Mouse (Mus musculus) intestine, embryonic 14.5 days (tissue): ENCODE results near the gene Tada3. TPM values are rescaled to one million over a fixed set of nuclear protein-coding genes. Genes with fewer than 3 reads are reported as not detected.
A peak's percentile ranks its signal among the peaks of the same experiment; 100 is the strongest.
"Not testable (repeated sequence)": the region's sequence is repeated elsewhere in the genome, so short reads cannot be mapped to it uniquely, and the experiment has no call there.

Source experiments
- ATAC-seq: fragments of 200-750 bp; cut with Nextera tagmentation; replicated peaks from 2 replicates; pipeline ENCODE4 v1.8.0; 2017; ENCODE audit warnings: low read depth, moderate number of reproducible peaks, moderate TSS enrichment, moderate library complexity; ENCODE audit not compliant: low FRiP score, low TSS enrichment
- DNase-seq: peaks from one replicate; pipeline ENCODE4 v3.0.0-alpha.2; 2018; ENCODE audit warnings: low spot score
- H3K27ac ChIP-seq: fragments of 300-500 bp; sonication (generic); 2 replicates; pipeline ENCODE4 v1.5.1; 2014; ENCODE audit warnings: low read depth, mild to moderate bottlenecking, control low read depth
- H3K27me3 ChIP-seq: fragments of 300-500 bp; sonication (generic); replicated peaks from 2 replicates; pipeline ENCODE4 v1.6.1; 2014; ENCODE audit warnings: low read length, control low read depth; ENCODE audit not compliant: control insufficient read depth, insufficient read depth
- H3K36me3 ChIP-seq: fragments of 300-500 bp; sonication (generic); 2 replicates; pipeline ENCODE4 v1.6.1; 2014; ENCODE audit warnings: low read length, control low read depth; ENCODE audit not compliant: control insufficient read depth, insufficient read depth
- H3K4me1 ChIP-seq: fragments of 300-500 bp; sonication (generic); replicated peaks from 2 replicates; pipeline ENCODE4 v1.6.1; 2014; ENCODE audit warnings: low read length, control low read depth, mixed read lengths; ENCODE audit not compliant: control insufficient read depth, insufficient read depth
- H3K4me2 ChIP-seq: fragments of 300-500 bp; sonication (generic); 2 replicates; pipeline ENCODE4 v1.6.1; 2014; ENCODE audit warnings: low read length
- H3K4me3 ChIP-seq: fragments of 300-500 bp; sonication (generic); 2 replicates; pipeline ENCODE4 v1.5.1; 2014; ENCODE audit warnings: low read depth, low read length, control low read depth, mixed read lengths
- H3K9ac ChIP-seq: fragments of 300-500 bp; sonication (generic); 2 replicates; pipeline ENCODE4 v1.6.1; 2014; ENCODE audit warnings: mild to moderate bottlenecking, low read length
- H3K9me3 ChIP-seq: fragments of 300-500 bp; sonication (generic); 2 replicates; pipeline ENCODE4 v1.6.1; 2016; ENCODE audit warnings: low read length, control low read depth; ENCODE audit not compliant: control insufficient read depth
- whole genome bisulfite sequencing: fragments of 180-500 bp; shearing (Covaris S2); extraction: QIAGEN DNeasy Blood & Tissue Kit; methylation state at CpG from one replicate; pipeline ENCODE4 v1.1.7; 2014; 5-methylcytosine and 5-hydroxymethylcytosine counted together
- polyA plus RNA-seq: library from polyadenylated mRNA; unstranded; fragments of >200 nt; fragmentation: Nextera tagmentation; extraction: Ambion mirVana; gene quantifications from 2 replicates; pipeline ENCODE4 v1.2.1, GENCODE M21; 2014

Tada3 gene
- polyA plus RNA-seq, 1 experiment from 2014 or later: 50.5 TPM

DNA sequence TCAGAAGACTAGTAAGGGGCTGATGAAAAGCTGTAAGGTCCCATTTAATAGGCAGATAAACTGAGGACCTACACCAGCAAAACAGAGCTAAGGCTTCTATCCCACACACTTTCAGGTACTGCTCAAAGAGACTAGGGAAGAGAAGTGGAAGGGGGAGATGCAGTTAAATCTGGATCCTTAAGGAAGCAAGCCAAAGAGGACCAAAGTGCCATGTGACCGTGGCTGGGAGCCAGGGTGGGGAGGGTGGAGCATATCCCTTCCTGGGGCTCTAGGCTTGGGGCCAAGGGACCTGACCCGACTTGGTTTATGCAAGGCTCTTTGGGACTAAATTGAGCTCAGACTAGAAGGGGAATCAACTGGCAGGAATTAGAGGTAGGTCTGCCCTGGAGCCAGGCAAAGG, 33.4 kb downstream of the Tada3 start:
- H3K27ac ChIP-seq: no peak overlapping the region
- H3K4me2 ChIP-seq: peak overlapping the region; percentile 71; the same call in 1 of the 2 replicates
- no peaks in the 10 kb centered on the region for H3K9me3 ChIP-seq
- no peaks in the 10 kb centered on the region for H3K27me3 ChIP-seq
- peaks cover 15% of the 10 kb centered on the region; the same call in 1 of the 2 replicates for H3K4me1 ChIP-seq
- DNase-seq (no peak), ATAC-seq (no peak)
- WGBS: 38% methylated on average over 2 of the region's 2 CpGs
- no peak overlapping the region for H3K9ac ChIP-seq
- peaks cover 11% of the 10 kb centered on the region for H3K36me3 ChIP-seq
- peak overlapping the region; percentile 61; the same call in 1 of the 2 replicates for H3K4me3 ChIP-seq

GRCm38 (mm10) chr6:113343177-113344092, 34.2 kb downstream of the Tada3 start, which contains the start of gene Camk1:
Gene Camk1, minus strand, starts transcription at chr6:113343984.
- peak within 1 kb of the TSS; percentile 61 for H3K4me3 ChIP-seq
- peak within 1 kb of the TSS; percentile 73 for H3K9ac ChIP-seq
- H3K36me3 ChIP-seq: peaks cover 20% of the 10 kb centered on the region
- no peaks in the 10 kb centered on the region for H3K9me3 ChIP-seq
- H3K4me2 ChIP-seq: peak within 1 kb of the TSS; percentile 71
- H3K4me1 ChIP-seq: peaks cover 15% of the 10 kb centered on the region; the same call in 1 of the 2 replicates
- no peaks in the 10 kb centered on the region for H3K27me3 ChIP-seq
- DNase-seq (peak; percentile 84), ATAC-seq (peak; percentile 78)
- WGBS: 11% methylated on average over 32 of the region's 32 CpGs
- H3K27ac ChIP-seq: peak within 1 kb of the TSS; percentile 39; the same call in 1 of the 2 replicates

- no peak for DNase-seq
- no peak for ATAC-seq
- no peaks in the 10 kb centered on the region for H3K9me3 ChIP-seq
- no peak overlapping the region for H3K9ac ChIP-seq
- peaks cover 15% of the 10 kb centered on the region; the same call in 1 of the 2 replicates for H3K4me1 ChIP-seq
- peaks cover 31% of the 10 kb centered on the region for H3K36me3 ChIP-seq
- H3K27me3 ChIP-seq: no peaks in the 10 kb centered on the region
- H3K4me3 ChIP-seq: peak overlapping the region; percentile 12; the same call in 1 of the 2 replicates
- no peak overlapping the region for H3K27ac ChIP-seq
- 30% methylated on average over 4 of the region's 7 CpGs for WGBS
- H3K4me2 ChIP-seq: peak overlapping the region; percentile 71
These were observed 35.4 kb downstream of the Tada3 start for GRCm38 (mm10) chr6:113342297-113342696.

GRCm38 (mm10) chr6:113341574-113341973, 36.1 kb downstream of the Tada3 start:
- Histone ChIP-seq H3K4me1 (peaks cover 15% of the 10 kb centered on the region; the same call in 1 of the 2 replicates), H3K4me3 (no peak overlapping the region), H3K9me3 (no peaks in the 10 kb centered on the region), H3K9ac (no peak overlapping the region), H3K27ac (no peak overlapping the region), H3K27me3 (no peaks in the 10 kb centered on the region), H3K4me2 (peak overlapping the region; percentile 18), H3K36me3 (peaks cover 36% of the 10 kb centered on the region)
- DNase-seq (no peak), ATAC-seq (no peak)
- WGBS: 78% methylated on average over 6 of the region's 6 CpGs

DNA sequence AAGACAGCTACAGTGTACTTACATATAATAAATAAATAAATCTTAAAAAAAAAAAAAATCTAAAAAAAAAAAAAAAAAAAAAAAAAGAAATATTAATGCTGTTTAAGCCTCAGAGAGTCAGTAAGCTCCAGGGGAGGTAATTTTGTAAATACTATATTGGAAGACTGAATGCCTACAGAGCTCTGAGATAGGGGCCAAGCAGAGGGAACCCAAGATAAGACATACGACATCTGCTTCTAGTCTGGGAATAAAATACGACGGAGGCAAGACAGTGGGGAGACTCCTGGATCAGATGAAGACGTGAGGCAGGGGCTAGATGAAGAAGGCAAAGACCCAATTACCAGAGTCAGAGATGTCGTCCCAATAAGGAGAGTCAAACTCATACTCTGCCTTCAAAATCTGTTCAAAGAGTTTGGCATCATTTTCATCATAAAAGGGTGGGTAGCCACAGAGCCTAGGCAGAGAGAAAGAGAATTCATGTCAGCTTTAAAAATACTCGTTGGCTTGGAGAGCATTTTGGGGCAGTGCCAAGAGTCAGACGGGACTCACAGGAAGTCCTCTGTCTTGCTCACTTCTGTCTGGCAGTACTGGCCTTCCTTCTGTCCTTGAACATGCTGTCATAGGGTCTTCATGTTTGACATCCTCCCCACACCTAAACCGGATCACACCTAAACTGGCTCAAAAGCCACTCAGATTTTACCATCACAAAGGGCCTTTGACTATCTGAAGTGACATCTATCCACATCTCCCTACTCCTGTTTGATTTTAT, 40.6 kb downstream of the Tada3 start:
- DNase-seq: no peak
- H3K27me3 ChIP-seq: no peaks in the 10 kb centered on the region
- no peak overlapping the region for H3K9ac ChIP-seq
- peaks cover 68% of the 10 kb centered on the region for H3K36me3 ChIP-seq
- ATAC-seq: no peak
- H3K9me3 ChIP-seq: no peaks in the 10 kb centered on the region
- H3K4me2 ChIP-seq: no peak overlapping the region
- no peak overlapping the region for H3K27ac ChIP-seq
- 63% methylated on average over 8 of the region's 8 CpGs for WGBS
- H3K4me1 ChIP-seq: peaks cover 5% of the 10 kb centered on the region; the same call in 1 of the 2 replicates
- H3K4me3 ChIP-seq: no peak overlapping the region

DNA sequence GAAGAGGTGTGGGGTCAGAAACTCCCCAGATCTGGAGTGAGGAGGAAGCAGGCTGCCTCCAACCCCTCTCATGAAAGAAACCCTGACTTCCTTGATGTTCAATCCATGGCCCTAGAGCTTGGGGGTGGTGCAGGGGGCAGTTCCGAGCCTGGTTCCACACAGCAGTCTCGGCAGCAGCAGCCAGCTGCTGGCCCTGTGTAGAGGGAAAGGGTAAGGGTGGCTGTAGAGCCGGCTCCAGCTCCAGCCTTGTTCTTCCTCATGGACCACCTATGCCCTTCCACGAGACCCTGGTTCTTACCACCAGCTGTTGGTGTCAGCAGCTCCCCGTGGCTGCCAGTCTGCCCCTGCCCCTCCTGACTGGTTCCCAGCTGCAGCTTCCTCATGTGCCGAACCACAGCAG, 43.5 kb downstream of the Tada3 start:
- no peak overlapping the region for H3K4me3 ChIP-seq
- DNase-seq: no peak

DNA sequence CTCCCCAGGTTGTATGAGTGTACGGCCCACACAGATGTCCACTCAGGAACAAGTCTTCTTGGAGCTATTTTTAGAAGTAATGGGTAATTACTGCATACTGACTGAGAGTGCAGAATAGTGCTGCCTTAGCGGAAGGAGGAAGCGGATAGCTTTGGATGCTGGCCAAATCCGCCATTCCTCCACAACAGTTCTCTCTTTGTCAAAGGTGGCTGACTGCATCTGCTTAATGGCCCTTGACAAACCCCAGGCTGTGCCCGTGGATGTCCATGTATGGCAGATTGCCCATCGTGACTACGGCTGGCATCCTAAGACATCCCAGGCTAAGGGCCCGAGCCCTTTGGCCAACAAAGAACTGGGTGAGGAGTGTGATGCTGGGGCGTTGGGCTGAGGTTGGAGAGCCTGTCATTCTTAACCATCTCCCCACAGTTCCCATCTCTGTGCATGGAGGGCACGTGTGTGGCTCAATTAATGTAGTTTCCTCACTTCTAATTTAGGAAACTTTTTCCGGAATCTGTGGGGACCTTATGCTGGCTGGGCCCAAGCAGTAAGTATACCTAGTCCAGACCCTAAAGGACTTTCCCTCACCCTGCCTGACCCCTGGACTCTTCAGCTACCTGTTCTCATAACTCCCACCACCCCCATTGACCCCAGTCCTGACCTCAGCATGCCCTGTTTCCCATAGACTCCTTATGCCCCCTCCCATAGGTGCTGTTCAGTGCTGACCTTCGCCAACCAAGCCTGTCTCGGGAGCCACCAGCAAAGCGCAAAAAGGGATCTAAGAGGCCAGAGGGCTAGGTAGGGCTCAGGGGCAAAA, 44.3 kb downstream of the Tada3 start:
- peaks cover 55% of the 10 kb centered on the region for H3K36me3 ChIP-seq
- DNase-seq: peak; percentile 72
- WGBS: 66% methylated on average over 14 of the region's 14 CpGs

More for the DNA sequence above, 43.5 kb downstream of the Tada3 start:
- H3K9ac ChIP-seq: no peak overlapping the region
- no peaks in the 10 kb centered on the region for H3K4me1 ChIP-seq
- WGBS: 73% methylated on average over 6 of the region's 6 CpGs
- no peak overlapping the region for H3K27ac ChIP-seq
- no peak overlapping the region for H3K4me2 ChIP-seq
- peaks cover 64% of the 10 kb centered on the region for H3K36me3 ChIP-seq
- ATAC-seq: no peak
- H3K9me3 ChIP-seq: no peaks in the 10 kb centered on the region
- no peaks in the 10 kb centered on the region for H3K27me3 ChIP-seq

DNA sequence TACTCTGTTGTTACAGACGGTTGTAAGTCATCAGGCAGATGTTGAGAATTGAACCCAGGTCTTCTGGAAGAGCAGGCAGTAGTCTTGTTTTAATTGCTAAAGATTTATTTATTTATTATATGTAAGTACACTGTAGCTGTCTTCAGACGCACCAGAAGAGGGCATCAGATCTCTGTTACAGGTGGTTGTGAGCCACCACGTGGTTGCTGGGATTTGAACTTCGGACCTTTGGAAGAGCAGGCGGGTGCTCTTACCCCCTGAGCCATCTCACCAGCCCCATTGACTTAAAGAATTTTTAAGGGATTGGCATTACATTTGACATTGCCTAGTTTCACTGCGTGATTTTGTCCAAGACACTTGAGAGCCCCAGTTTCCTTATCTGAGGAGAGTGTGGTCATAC, 44.9 kb downstream of the Tada3 start:
- not testable (repeated sequence) for H3K4me1 ChIP-seq, H3K4me2 ChIP-seq, H3K27me3 ChIP-seq, H3K9ac ChIP-seq, H3K9me3 ChIP-seq, ATAC-seq, DNase-seq, H3K4me3 ChIP-seq
- Histone ChIP-seq H3K27ac (0 out of 2 replicates have a peak overlapping the region, but pooled peaks have one; percentile 19), H3K36me3 (peaks cover 49% of the 10 kb centered on the region)
- WGBS: 68% methylated on average over 6 of the region's 6 CpGs

More for the DNA sequence above, 44.3 kb downstream of the Tada3 start:
- no peaks in the 10 kb centered on the region for H3K9me3 ChIP-seq
- H3K9ac ChIP-seq: no peak overlapping the region
- no peaks in the 10 kb centered on the region for H3K27me3 ChIP-seq
- H3K4me2 ChIP-seq: no peak overlapping the region
- peak overlapping the region; percentile 19; the same call in 1 of the 2 replicates for H3K27ac ChIP-seq
- ATAC-seq: peak; percentile 68
- no peak overlapping the region for H3K4me3 ChIP-seq
- H3K4me1 ChIP-seq: no peaks in the 10 kb centered on the region
